Mouse (Mus musculus): ENCODE results near the gene Vmn1r138.
"Not testable (repeated sequence)": the region's sequence is repeated elsewhere in the genome, so short reads cannot be mapped to it uniquely, and the experiment has no call there.

The Vmn1r138 gene

DNA sequence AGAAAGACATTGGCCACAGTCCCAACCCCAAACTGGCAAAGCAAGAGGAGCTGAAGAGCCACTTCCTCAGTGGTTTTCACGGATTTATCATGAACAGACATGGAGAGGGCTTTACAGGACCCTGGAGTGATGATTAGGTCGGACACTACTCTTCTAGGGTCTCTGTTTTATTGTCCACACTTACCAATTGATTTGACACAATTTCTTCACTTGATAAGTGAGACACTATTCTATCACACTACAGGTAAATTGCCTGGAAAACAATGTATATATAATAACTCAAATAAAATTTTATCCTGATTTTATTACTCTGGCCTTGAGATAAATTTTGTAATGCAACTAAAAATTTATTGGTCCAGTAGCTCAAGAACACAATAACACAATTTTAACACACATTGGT, at the start of gene Vmn1r138:
Gene Vmn1r138, minus strand, starts transcription at position 101 of the 400 bp plus-strand sequence.
- DNase-seq (ENCODE audit: low read depth, low spot score): not testable (repeated sequence)

- DNase-seq (ENCODE audit: low read depth, low spot score): not testable (repeated sequence)
Observed at GRCm38 (mm10) chr7:22068757-22069156, 40.1 kb upstream of the Vmn1r138 start, which contains the start of gene Vmn1r139. Gene Vmn1r139, plus strand, starts transcription at chr7:22069057.

GRCm38 (mm10) chr7:22056205-22056604, 27.5 kb upstream of the Vmn1r138 start, which contains the start of gene Gm6176:
Gene Gm6176, minus strand, starts transcription at chr7:22056305.
- DNase-seq (ENCODE audit: low read depth, low spot score): not testable (repeated sequence)

- not testable (repeated sequence) for DNase-seq (ENCODE audit: low read depth, low spot score)
Observed at GRCm38 (mm10) chr7:21994287-21994686, 34.4 kb downstream of the Vmn1r138 start, which contains the start of gene Vmn1r137. Gene Vmn1r137, plus strand, starts transcription at chr7:21994587.

All from R1 (cell line).